Comparison of ENCODE assay signal across 8 mouse cellular contexts in genomic region chr6:120473427-120473826, GRCm38 (mm10). TPM values are rescaled to one million over a fixed set of nuclear protein-coding genes. Genes with fewer than 3 reads are reported as not detected.
DNase-seq lines count a peak whose midpoint lies in the region; ATAC-seq and TF ChIP-seq lines count a peak whose summit lies in the region.

No protein-coding gene starts in this region.

- ATAC-seq in monocyte, adult 5-6 weeks (replicated peaks; ENCODE audit: insufficient number of reproducible peaks, low FRiP score, low TSS enrichment, poor library complexity, severe bottlenecking): peak; percentile 64
- no peak for ATAC-seq in activated CD4-positive, CD25-positive, alpha-beta regulatory T cell, adult 4 months

- no peak for TF ChIP-seq CTCF in layer of hippocampus, adult 2 months (conservative IDR thresholded peaks at IDR 0.05)

- peak overlapping the region; percentile 72; the same call in 1 of the 2 replicates for H3K27ac ChIP-seq in layer of hippocampus, adult 2 months

- intact Hi-C loops in heart, postnatal 36 days (cut with DNase I): no loop called here
- intact Hi-C loops in gastrocnemius, postnatal 14 days (cut with DNase I; ENCODE audit: low total_unique reads): no loop called here

- H3K4me3 ChIP-seq in layer of hippocampus, adult 2 months: no peak overlapping the region

- no peak for DNase-seq in layer of hippocampus, adult 2 months (ENCODE audit: low spot score in 2 of 2)
- DNase-seq in layer of hippocampus, postnatal 14 days (ENCODE audit: low spot score in 2 of 2): no peak
- peak; percentile 29 to 37 for DNase-seq in heart, postnatal 36 days
- DNase-seq in liver: peak; percentile 47
- DNase-seq in urinary bladder, postnatal 10 days (ENCODE audit: low spot score): no peak
- DNase-seq in gastrocnemius, postnatal 14 days: no peak

RNA-seq across cellular contexts. Expression of gene Il17ra, which starts 10.4 kb away (rescaled TPM):
- 1 to 10 TPM; 6.7 to 8.1 TPM for total RNA-seq in layer of hippocampus, adult 2 months (2021)
- total RNA-seq in layer of hippocampus, postnatal 14 days (2021): 1 to 10 TPM; 5.0 to 6.6 TPM
- 1 to 10 TPM; 2.9 to 3.5 TPM for total RNA-seq in heart, postnatal 36 days (2021)
- total RNA-seq in monocyte, adult 5-6 weeks (2017): 155 to 206 TPM (median 192 TPM) in 3 replicates
- 10 to 100 TPM; 19.0 to 22.5 TPM for polyA plus RNA-seq in activated CD4-positive, CD25-positive, alpha-beta regulatory T cell, adult 4 months (2017; shearing (Covaris generic))
- 1 to 10 TPM; 2.1 to 3.3 TPM for total RNA-seq in gastrocnemius, postnatal 14 days (2021)

RNA-seq across cellular contexts. Expression of gene Tmem121b, which starts 20.2 kb away (rescaled TPM):
- 10 to 100 TPM; 38.2 to 38.6 TPM for total RNA-seq in layer of hippocampus, adult 2 months (2021)
- total RNA-seq in layer of hippocampus, postnatal 14 days (2021): 10 to 100 TPM; 41.3 to 42.2 TPM
- total RNA-seq in heart, postnatal 36 days (2021): not detected
- 4.9 to 12.3 TPM (median 10.3 TPM) in 3 replicates for total RNA-seq in monocyte, adult 5-6 weeks (2017)
- polyA plus RNA-seq in activated CD4-positive, CD25-positive, alpha-beta regulatory T cell, adult 4 months (2017; shearing (Covaris generic)): under 1 TPM; 0.13 to 0.22 TPM
- under 1 TPM in 1 of 2 experiments, not detected in 1; 0.04 TPM for total RNA-seq in gastrocnemius, postnatal 14 days (2021)

RNA-seq across cellular contexts. Expression of gene Hdhd5, which starts 57.7 kb away (rescaled TPM):
- total RNA-seq in layer of hippocampus, adult 2 months (2021): 10 to 100 TPM; 32.3 to 40.2 TPM
- 10 to 100 TPM; 34.2 to 38.1 TPM for total RNA-seq in layer of hippocampus, postnatal 14 days (2021)
- total RNA-seq in heart, postnatal 36 days (2021): 10 to 100 TPM; 17.7 to 22.2 TPM
- 31.1 to 77.0 TPM (median 45.3 TPM) in 3 replicates for total RNA-seq in monocyte, adult 5-6 weeks (2017)
- polyA plus RNA-seq in activated CD4-positive, CD25-positive, alpha-beta regulatory T cell, adult 4 months (2017; shearing (Covaris generic)): 10 to 100 TPM; 30.0 to 32.7 TPM
- 10 to 100 TPM; 21.0 to 25.2 TPM for total RNA-seq in gastrocnemius, postnatal 14 days (2021)

Comparison
In these comparisons a context has a peak if more than half of its experiments do, and no peak if none do; other contexts are left out.
1. DNase-seq: peak in heart, postnatal 36 days (2 of 2) and liver (single experiment); none in layer of hippocampus, adult 2 months (0 of 2), layer of hippocampus, postnatal 14 days (0 of 2), urinary bladder, postnatal 10 days (single experiment) and gastrocnemius, postnatal 14 days (single experiment).
2. RNA of gene Il17ra, which starts 10.4 kb away (total RNA-seq): 155 to 206 TPM in monocyte, adult 5-6 weeks; 6.7 to 8.1 TPM in layer of hippocampus, adult 2 months, 5.0 to 6.6 TPM in layer of hippocampus, postnatal 14 days, 2.9 to 3.5 TPM in heart, postnatal 36 days and 2.1 to 3.3 TPM in gastrocnemius, postnatal 14 days; every median in the first group is over 10 times any median in the second.